Mouse (Mus musculus) forebrain, embryonic 14.5 days (tissue): ENCODE results near the gene Sestd1. TPM values are rescaled to one million over a fixed set of nuclear protein-coding genes. Genes with fewer than 3 reads are reported as not detected.

Experiments
- ATAC-seq: fragments of 200-750 bp; cut with Nextera tagmentation; 2 replicates; pipeline ENCODE4 v1.8.0; 2017; ENCODE audit warnings: mild to moderate bottlenecking, moderate library complexity
- DNase-seq: peaks from one replicate; pipeline ENCODE4 v3.0.0-alpha.2; 2015; ENCODE audit warnings: low spot score
- H3K27ac ChIP-seq: fragments of 300-500 bp; sonication (generic); 2 replicates; pipeline ENCODE4 v1.5.1; 2014; ENCODE audit warnings: low read depth, mild to moderate bottlenecking, control low read depth, low read length, moderate library complexity
- H3K27me3 ChIP-seq: fragments of 300-500 bp; sonication (generic); replicated peaks from 2 replicates; pipeline ENCODE4 v1.6.1; 2014; ENCODE audit warnings: low read length, control low read depth, mixed read lengths; ENCODE audit not compliant: control insufficient read depth, insufficient read depth
- H3K36me3 ChIP-seq: fragments of 300-500 bp; sonication (generic); 2 replicates; pipeline ENCODE4 v1.6.1; 2014; ENCODE audit warnings: low read length, control low read depth; ENCODE audit not compliant: control insufficient read depth, insufficient read depth
- H3K4me1 ChIP-seq: fragments of 300-500 bp; sonication (generic); 2 replicates; pipeline ENCODE4 v1.6.1; 2014; ENCODE audit warnings: antibody characterized with exemption, low read length, control low read depth; ENCODE audit not compliant: control insufficient read depth, insufficient read depth
- H3K4me2 ChIP-seq: fragments of 300-500 bp; sonication (generic); 2 replicates; pipeline ENCODE4 v1.6.1; 2014; ENCODE audit warnings: mild to moderate bottlenecking, control low read depth, low read length
- H3K4me3 ChIP-seq: fragments of 300-500 bp; sonication (generic); 2 replicates; pipeline ENCODE4 v1.5.1; 2014; ENCODE audit warnings: low read depth, low read length, control low read depth
- H3K9ac ChIP-seq: fragments of 300-500 bp; sonication (generic); 2 replicates; pipeline ENCODE4 v1.6.1; 2014; ENCODE audit warnings: mild to moderate bottlenecking, low read length, control low read depth, moderate library complexity
- H3K9me3 ChIP-seq: fragments of 300-500 bp; sonication (generic); replicated peaks from 2 replicates; pipeline ENCODE4 v1.6.1; 2016; ENCODE audit warnings: low read length, control low read depth, mixed read lengths; ENCODE audit not compliant: control insufficient read depth
- WGBS: fragments of 180-500 bp; shearing (Covaris S2); extraction: QIAGEN DNeasy Blood & Tissue Kit; methylation state at CpG from one replicate; pipeline ENCODE4 v1.1.7; 2014; 5-methylcytosine and 5-hydroxymethylcytosine counted together
- polyA plus RNA-seq: library from polyadenylated mRNA; unstranded; fragments of >200 nt; fragmentation: Nextera tagmentation; extraction: Ambion mirVana; gene quantifications from 2 replicates; pipeline ENCODE4 v1.2.1, GENCODE M21; 2014

The Sestd1 gene
- polyA plus RNA-seq, 1 experiment from 2014 or later: 32.3 TPM

- Histone ChIP-seq H3K4me3 (0 out of 2 replicates have a peak overlapping the region, but pooled peaks have one; percentile 13), H3K9ac (peak overlapping the region; percentile 40), H3K4me2 (peak overlapping the region; percentile 43), H3K27me3 (no peaks in the 10 kb centered on the region), H3K9me3 (no peaks in the 10 kb centered on the region), H3K4me1 (peaks cover 16% of the 10 kb centered on the region; the same call in 1 of the 2 replicates), H3K27ac (no peak overlapping the region), H3K36me3 (no peaks in the 10 kb centered on the region)
- WGBS: 37% methylated on average over 23 of the region's 23 CpGs
- DNase-seq: peak; percentile 39
- peak; percentile 36 for ATAC-seq
Measured at GRCm38 (mm10) chr2:77171444-77172240, 108.8 kb downstream of the Sestd1 start.

- H3K27me3 ChIP-seq: no peaks in the 10 kb centered on the region
- no peaks in the 10 kb centered on the region for H3K9me3 ChIP-seq
- no peak within 1 kb of the TSS for H3K27ac ChIP-seq
- WGBS: 12% methylated on average over 6 of the region's 6 CpGs
- peak within 1 kb of the TSS; percentile 67 for H3K4me2 ChIP-seq
- ATAC-seq (no peak), DNase-seq (no peak)
- H3K4me1 ChIP-seq: peaks cover 16% of the 10 kb centered on the region; the same call in 1 of the 2 replicates
- no peaks in the 10 kb centered on the region for H3K36me3 ChIP-seq
- peak within 1 kb of the TSS; percentile 31 for H3K4me3 ChIP-seq
- H3K9ac ChIP-seq: peak within 1 kb of the TSS; percentile 48
Measured at GRCm38 (mm10) chr2:77170633-77171105, 109.7 kb downstream of the Sestd1 start, which contains the start of gene Ccdc141. Ccdc141 (minus strand) TSS chr2:77170636.

DNA sequence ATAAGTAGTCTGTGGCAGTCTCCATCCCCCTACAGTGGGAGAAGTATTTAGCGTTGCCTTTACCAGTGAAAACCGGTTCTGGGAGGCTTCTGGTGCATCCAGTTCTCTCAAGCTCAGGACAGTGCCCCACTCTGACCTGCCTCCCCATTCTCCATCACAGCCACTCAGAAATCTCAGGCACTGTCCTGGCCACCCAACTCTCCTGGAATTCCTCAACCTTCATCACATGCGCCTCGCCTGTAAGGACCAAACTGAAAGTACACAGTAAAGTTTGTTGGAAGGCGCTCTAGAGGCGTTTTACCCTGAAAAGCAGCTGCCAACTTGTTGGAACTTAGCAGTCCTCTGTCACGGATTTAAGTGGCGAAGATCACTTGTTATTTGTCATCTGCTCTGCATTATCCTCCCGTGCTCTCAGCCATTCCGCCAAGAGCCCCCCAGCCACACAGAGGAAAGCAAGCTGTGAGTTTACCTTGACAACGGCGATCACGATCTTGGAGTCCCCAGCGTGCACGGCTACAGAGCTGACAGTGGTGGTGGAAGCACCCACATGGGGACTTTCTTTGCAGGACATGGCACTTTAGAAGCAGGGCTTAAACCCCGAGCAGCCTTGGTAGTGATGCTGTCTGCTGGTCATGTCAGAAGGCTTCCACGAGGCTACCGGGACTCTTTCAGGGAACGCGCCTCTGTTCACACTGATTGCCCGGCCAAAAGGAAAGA, 110.3 kb downstream of the Sestd1 start:
- ATAC-seq (peak; percentile 35), DNase-seq (peak; percentile 41)
- WGBS: 3% methylated on average over 21 of the region's 21 CpGs

DNA sequence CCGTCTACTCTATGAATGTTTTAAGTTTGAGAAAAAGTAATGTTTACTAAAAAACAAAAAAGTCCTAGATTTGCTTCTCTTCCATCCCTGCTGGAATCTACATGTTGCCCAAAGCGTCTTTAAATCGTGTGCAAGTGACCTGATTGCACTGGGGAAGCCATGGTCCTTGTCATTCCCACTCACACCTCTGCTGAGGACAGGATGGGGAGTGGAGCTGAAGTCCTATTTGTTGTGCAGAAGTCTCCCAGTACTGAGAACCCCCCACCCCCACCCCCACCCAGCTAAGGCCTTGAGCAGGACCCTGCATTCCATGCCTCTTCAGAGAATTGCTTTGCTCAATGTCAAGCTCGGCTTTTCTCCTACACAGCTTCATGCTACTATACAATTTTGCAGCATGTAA, 111.2 kb downstream of the Sestd1 start:
- no peaks in the 10 kb centered on the region for H3K9me3 ChIP-seq
- H3K9ac ChIP-seq: no peak overlapping the region
- 87% methylated on average over 4 of the region's 4 CpGs for WGBS
- no peak overlapping the region for H3K27ac ChIP-seq
- peaks cover 14% of the 10 kb centered on the region; the same call in 1 of the 2 replicates for H3K4me1 ChIP-seq
- no peaks in the 10 kb centered on the region for H3K36me3 ChIP-seq
- H3K4me2 ChIP-seq: no peak overlapping the region
- H3K27me3 ChIP-seq: no peaks in the 10 kb centered on the region
- no peak for DNase-seq
- H3K4me3 ChIP-seq: no peak overlapping the region
- no peak for ATAC-seq

More for the DNA sequence above, 110.3 kb downstream of the Sestd1 start:
- H3K9me3 ChIP-seq: no peaks in the 10 kb centered on the region
- H3K4me2 ChIP-seq: peak overlapping the region; percentile 67
- H3K36me3 ChIP-seq: no peaks in the 10 kb centered on the region
- peaks cover 16% of the 10 kb centered on the region; the same call in 1 of the 2 replicates for H3K4me1 ChIP-seq
- H3K9ac ChIP-seq: peak overlapping the region; percentile 48
- no peak overlapping the region for H3K27ac ChIP-seq
- peak overlapping the region; percentile 31 for H3K4me3 ChIP-seq
- no peaks in the 10 kb centered on the region for H3K27me3 ChIP-seq

- Histone ChIP-seq H3K27ac (no peak overlapping the region), H3K4me2 (no peak overlapping the region), H3K27me3 (no peaks in the 10 kb centered on the region), H3K9me3 (no peaks in the 10 kb centered on the region), H3K4me3 (no peak overlapping the region), H3K36me3 (no peaks in the 10 kb centered on the region), H3K9ac (no peak overlapping the region), H3K4me1 (peaks cover 14% of the 10 kb centered on the region; the same call in 1 of the 2 replicates)
- WGBS: 91% methylated on average over 7 of the region's 7 CpGs
- no peak for DNase-seq
- no peak for ATAC-seq
Measured at GRCm38 (mm10) chr2:77168781-77169180, 111.6 kb downstream of the Sestd1 start.

GRCm38 (mm10) chr2:77168081-77168685, 112.2 kb downstream of the Sestd1 start:
- H3K4me1 ChIP-seq: peaks cover 12% of the 10 kb centered on the region; the same call in 1 of the 2 replicates
- no peak overlapping the region for H3K27ac ChIP-seq
- WGBS: 86% methylated on average over 13 of the region's 13 CpGs
- no peak overlapping the region for H3K4me3 ChIP-seq
- DNase-seq (no peak), ATAC-seq (no peak)
- H3K4me2 ChIP-seq: no peak overlapping the region
- H3K9ac ChIP-seq: no peak overlapping the region
- no peaks in the 10 kb centered on the region for H3K27me3 ChIP-seq
- H3K9me3 ChIP-seq: no peaks in the 10 kb centered on the region
- no peaks in the 10 kb centered on the region for H3K36me3 ChIP-seq

DNA sequence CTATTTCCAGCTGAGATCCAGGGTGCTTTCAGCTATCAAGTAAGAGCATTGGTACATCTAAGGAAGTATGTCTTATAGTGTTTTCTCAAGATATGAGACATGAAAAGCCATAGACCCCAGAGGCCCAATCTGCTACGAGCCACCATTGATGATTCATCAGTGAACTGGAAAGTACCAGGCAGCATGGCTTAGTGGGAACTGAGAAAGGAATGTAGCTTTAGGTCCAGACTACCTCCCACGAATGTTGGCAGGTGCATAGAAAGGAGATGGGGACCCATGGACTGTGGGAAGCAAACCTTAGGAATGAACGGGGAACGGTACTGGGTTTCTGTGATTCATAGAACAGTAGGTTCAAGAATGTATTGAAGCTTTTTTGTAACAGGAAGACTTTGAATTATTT, 114.0 kb downstream of the Sestd1 start:
- peaks cover 4% of the 10 kb centered on the region; the same call in 1 of the 2 replicates for H3K4me1 ChIP-seq
- H3K36me3 ChIP-seq: no peaks in the 10 kb centered on the region
- no peak for ATAC-seq
- no peaks in the 10 kb centered on the region for H3K27me3 ChIP-seq
- H3K27ac ChIP-seq: no peak overlapping the region
- no peak overlapping the region for H3K4me2 ChIP-seq
- 92% methylated on average over 4 of the region's 4 CpGs for WGBS
- no peak overlapping the region for H3K4me3 ChIP-seq
- H3K9me3 ChIP-seq: no peaks in the 10 kb centered on the region
- no peak overlapping the region for H3K9ac ChIP-seq
- no peak for DNase-seq

DNA sequence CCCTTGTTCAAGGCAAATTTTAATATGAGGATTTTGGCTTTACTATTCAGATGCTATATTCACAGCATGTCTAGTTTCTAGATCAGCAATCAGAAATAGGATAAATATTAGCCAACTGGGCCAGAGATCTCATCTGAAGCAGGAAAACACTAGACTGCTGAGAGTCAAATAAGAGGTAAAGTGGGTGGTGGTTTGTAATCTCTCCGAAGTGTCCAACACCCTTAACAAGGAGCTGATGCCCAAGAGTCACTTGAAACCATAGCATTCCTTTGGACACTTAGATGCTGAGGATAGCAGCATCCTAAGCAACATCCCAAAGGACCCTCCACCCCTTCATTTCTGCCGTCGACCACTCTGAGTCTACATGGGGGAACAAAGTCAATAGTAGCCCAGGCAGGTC, 115.7 kb downstream of the Sestd1 start:
- WGBS: 86% methylated on average over 3 of the region's 3 CpGs
- H3K9ac ChIP-seq: no peak overlapping the region
- no peaks in the 10 kb centered on the region for H3K27me3 ChIP-seq
- H3K9me3 ChIP-seq: no peaks in the 10 kb centered on the region
- no peak overlapping the region for H3K4me2 ChIP-seq
- DNase-seq (no peak), ATAC-seq (no peak)
- no peaks in the 10 kb centered on the region for H3K4me1 ChIP-seq
- H3K4me3 ChIP-seq: no peak overlapping the region
- H3K27ac ChIP-seq: no peak overlapping the region
- no peaks in the 10 kb centered on the region for H3K36me3 ChIP-seq
